Mouse (Mus musculus) kidney, adult 9 months (tissue): ENCODE data around the gene 4931422A03Rik.

Source experiments
- DNase-seq: peaks from one replicate; pipeline ENCODE4 v3.0.0; 2022

4931422A03Rik gene

GRCm38 (mm10) chr2:103968186-103968585 is 60.0 kb downstream of the 4931422A03Rik start:
- DNase-seq, result peak; percentile 16

GRCm38 (mm10) chr2:103965391-103965790 is 62.8 kb downstream of the 4931422A03Rik start:
- DNase-seq, result no peak

GRCm38 (mm10) chr2:103962349-103962748 is 65.8 kb downstream of the 4931422A03Rik start:
- no peak for DNase-seq

- no peak for DNase-seq
These were observed 68.6 kb downstream of the 4931422A03Rik start for GRCm38 (mm10) chr2:103959574-103959973.

- no peak for DNase-seq
These were observed 69.1 kb downstream of the 4931422A03Rik start for GRCm38 (mm10) chr2:103959066-103959465.

- no peak for DNase-seq
These were observed 69.5 kb downstream of the 4931422A03Rik start for GRCm38 (mm10) chr2:103958634-103959033.

GRCm38 (mm10) chr2:103957649-103958546 is 70.3 kb downstream of the 4931422A03Rik start, which contains the start of gene Lmo2:
Gene Lmo2 (plus strand): TSS chr2:103957986.
- DNase-seq, result no peak

GRCm38 (mm10) chr2:103956867-103957266 is 71.3 kb downstream of the 4931422A03Rik start:
- no peak for DNase-seq

GRCm38 (mm10) chr2:103955714-103956113 is 72.4 kb downstream of the 4931422A03Rik start:
- DNase-seq, result no peak

- DNase-seq, result no peak
These were observed 74.9 kb downstream of the 4931422A03Rik start for GRCm38 (mm10) chr2:103953050-103953835.

GRCm38 (mm10) chr2:103947982-103948655 is 80.0 kb downstream of the 4931422A03Rik start:
- DNase-seq, result no peak

- DNase-seq, result no peak
These were observed 81.3 kb downstream of the 4931422A03Rik start for GRCm38 (mm10) chr2:103946892-103947291.

- DNase-seq, result peak; percentile 29
These were observed 82.5 kb downstream of the 4931422A03Rik start for GRCm38 (mm10) chr2:103945571-103946092.

- no peak for DNase-seq
These were observed 83.3 kb downstream of the 4931422A03Rik start for GRCm38 (mm10) chr2:103944859-103945258.

- DNase-seq, result no peak
These were observed 87.1 kb downstream of the 4931422A03Rik start for GRCm38 (mm10) chr2:103941085-103941484.

GRCm38 (mm10) chr2:103939003-103939402 is 89.2 kb downstream of the 4931422A03Rik start:
- DNase-seq, result no peak

GRCm38 (mm10) chr2:103938573-103938972 is 89.6 kb downstream of the 4931422A03Rik start:
- DNase-seq, result no peak

- DNase-seq, result no peak
These were observed 90.5 kb downstream of the 4931422A03Rik start for GRCm38 (mm10) chr2:103937670-103938069.

GRCm38 (mm10) chr2:103936666-103937065 is 91.5 kb downstream of the 4931422A03Rik start:
- no peak for DNase-seq

- peak; percentile 46 for DNase-seq
These were observed 92.3 kb downstream of the 4931422A03Rik start for GRCm38 (mm10) chr2:103935691-103936435.

GRCm38 (mm10) chr2:103934670-103935069 is 93.5 kb downstream of the 4931422A03Rik start:
- DNase-seq, result no peak

GRCm38 (mm10) chr2:103934270-103934669 is 93.9 kb downstream of the 4931422A03Rik start:
- no peak for DNase-seq
